Mouse (Mus musculus): Measurements from ENCODE around the gene Ttll12. TPM values are rescaled to one million over a fixed set of nuclear protein-coding genes. Genes with fewer than 3 reads are reported as not detected.

Gene Ttll12
- total and polyA plus RNA-seq, 3 experiments = 21.9 to 40.0 (median 31.1) TPM

DNA sequence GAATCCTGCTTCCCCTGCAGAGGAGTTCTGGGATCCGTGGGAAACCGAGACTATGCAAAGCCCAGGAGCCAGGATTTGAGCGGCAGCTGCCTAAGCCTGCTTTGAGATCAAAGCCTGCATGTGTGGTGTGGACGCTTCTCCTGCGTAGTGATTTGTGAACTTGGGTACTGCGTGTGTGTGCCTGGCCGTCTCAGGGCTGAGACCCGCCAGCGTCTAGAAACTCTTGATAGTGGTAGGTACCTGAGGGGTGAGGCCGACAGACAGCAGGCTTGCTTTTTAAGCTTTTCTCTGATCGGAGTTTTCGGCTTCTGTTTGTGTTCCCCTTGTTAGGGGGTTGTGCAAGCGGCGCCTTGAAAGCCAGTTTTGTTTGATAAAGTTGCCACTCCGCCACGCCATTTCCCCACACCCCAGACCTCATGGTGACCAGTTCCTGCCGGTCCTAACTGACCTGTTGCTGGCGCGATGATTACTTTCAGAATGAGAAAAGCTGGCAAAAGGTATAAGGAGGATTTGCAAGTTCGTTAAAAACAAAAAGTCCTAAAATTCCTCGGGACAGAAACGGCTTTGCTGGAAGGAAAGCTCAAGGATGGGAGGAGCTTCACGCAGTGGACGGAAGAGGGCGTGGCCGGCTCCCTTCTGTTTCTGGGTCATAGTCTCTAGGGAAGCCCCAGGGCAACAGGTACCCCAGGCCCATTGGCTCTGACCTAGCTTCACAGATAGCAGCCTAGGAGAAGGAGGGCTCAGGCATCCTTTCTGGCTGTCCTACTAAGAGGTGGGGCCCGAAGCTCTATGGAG, 30.9 kb downstream of the Ttll12 start:
- peak; percentile 52 for DNase-seq (ENCODE audit: extremely low read depth)
- Histone ChIP-seq H3K79me2 (replicated peaks; ENCODE audit: control insufficient read depth, extremely low read depth, insufficient read depth, poor library complexity, severe bottlenecking) (no peaks in the 10 kb centered on the region), H3K9me3 (replicated peaks; ENCODE audit: low read length) (no peaks in the 10 kb centered on the region), H3K4me2 (ENCODE audit: insufficient read depth, low read depth, poor library complexity, severe bottlenecking) (peak overlapping the region; percentile 93), H3K27me3 (replicated peaks) (no peaks in the 10 kb centered on the region), H3K9ac (ENCODE audit: insufficient read depth, low read depth) (peak overlapping the region; percentile 75), H3K36me3 (replicated peaks in 1 of 2; ENCODE audit: control insufficient read depth in 1 of 2, insufficient read depth in 1 of 2, low read length in 1 of 2) (no peaks in the 10 kb centered on the region), H3K4me1 (ENCODE audit: control insufficient read depth in 1 of 2, insufficient read depth in 2 of 2) (peaks cover 5 to 35% of the 10 kb centered on the region in 2 experiments), H3K4me3 (replicated peaks in 1 of 3; ENCODE audit: low read depth in 2 of 3, low read length in 2 of 3, poor library complexity in 1 of 3) (peak overlapping the region; percentile 62 to 79 (median 78)), H3K27ac (ENCODE audit: insufficient read depth, low read depth) (peak overlapping the region; percentile 56; the same call in 1 of the 2 replicates)
- dilution Hi-C loops (cut with MboI; ENCODE audit: extremely low pct_ligation_motif_present, extremely low pct_unique_long_range_greater_than_20kb, low sequenced_read_pairs) = no loop called here
- TF ChIP-seq UBTF (IDR thresholded peaks at IDR 0.05; ENCODE audit: low read depth, low read length) = no peak
- no peak for TF ChIP-seq NRF1 (IDR thresholded peaks at IDR 0.05; ENCODE audit: low read depth, low read length)
- no peak for TF ChIP-seq POLR2AphosphoS2 (IDR thresholded peaks at IDR 0.05; ENCODE audit: low read depth, low read length)
- no peak for TF ChIP-seq EP300 (IDR thresholded peaks at IDR 0.05; ENCODE audit: low read length)
- TF ChIP-seq MAZ (IDR thresholded peaks at IDR 0.05; ENCODE audit: low read depth, low read length) = no peak
- TF ChIP-seq ZMIZ1 (IDR thresholded peaks at IDR 0.05; ENCODE audit: low read depth, low read length) = 0 out of 2 replicates have a peak, but pooled peaks have one; percentile 32
- TF ChIP-seq ZC3H11A (IDR thresholded peaks at IDR 0.05; ENCODE audit: low read depth, low read length) = no peak
- 0 out of 2 replicates have a peak, but pooled peaks have one; percentile 19 for TF ChIP-seq MEF2A (IDR thresholded peaks at IDR 0.05; ENCODE audit: borderline replicate concordance, low read depth, low read length)
- peak; percentile 36; the same call in 1 of the 2 replicates for TF ChIP-seq HCFC1 (IDR thresholded peaks at IDR 0.05; ENCODE audit: low read depth, low read length)
- TF ChIP-seq TCF12 (IDR thresholded peaks at IDR 0.05; ENCODE audit: low read depth, low read length) = peak; percentile 31; the same call in 1 of the 2 replicates
- peak; percentile 56; the same call in 1 of the 2 replicates for TF ChIP-seq MAX (IDR thresholded peaks at IDR 0.05; ENCODE audit: low read length)
- no peak for TF ChIP-seq ETS1 (conservative IDR thresholded peaks at IDR 0.05; ENCODE audit: low read depth, low read length)
- TF ChIP-seq MXI1 (IDR thresholded peaks at IDR 0.05; ENCODE audit: low read depth, low read length) = peak; percentile 79
- peak; percentile 31; the same call in 1 of the 2 replicates for TF ChIP-seq CHD1 (IDR thresholded peaks at IDR 0.05; ENCODE audit: low read depth, low read length)
- no peak for TF ChIP-seq E2F4 (IDR thresholded peaks at IDR 0.05; ENCODE audit: insufficient replicate concordance, low read depth, low read length)
- peak; percentile 45 for TF ChIP-seq ELF1 (IDR thresholded peaks at IDR 0.05; ENCODE audit: low read depth, low read length)
- 0 out of 2 replicates have a peak, but pooled peaks have one; percentile 40 for TF ChIP-seq SIN3A (IDR thresholded peaks at IDR 0.05; ENCODE audit: low read length)
- 0 out of 2 replicates have a peak, but pooled peaks have one; percentile 26 for TF ChIP-seq POLR2A (IDR thresholded peaks at IDR 0.05; ENCODE audit: low read depth, low read length)
- in situ Hi-C loops (cut with MboI; ENCODE audit: low pct_ligation_motif_present, low pct_unique_long_range_greater_than_20kb, low sequenced_read_pairs) = no loop called here

DNA sequence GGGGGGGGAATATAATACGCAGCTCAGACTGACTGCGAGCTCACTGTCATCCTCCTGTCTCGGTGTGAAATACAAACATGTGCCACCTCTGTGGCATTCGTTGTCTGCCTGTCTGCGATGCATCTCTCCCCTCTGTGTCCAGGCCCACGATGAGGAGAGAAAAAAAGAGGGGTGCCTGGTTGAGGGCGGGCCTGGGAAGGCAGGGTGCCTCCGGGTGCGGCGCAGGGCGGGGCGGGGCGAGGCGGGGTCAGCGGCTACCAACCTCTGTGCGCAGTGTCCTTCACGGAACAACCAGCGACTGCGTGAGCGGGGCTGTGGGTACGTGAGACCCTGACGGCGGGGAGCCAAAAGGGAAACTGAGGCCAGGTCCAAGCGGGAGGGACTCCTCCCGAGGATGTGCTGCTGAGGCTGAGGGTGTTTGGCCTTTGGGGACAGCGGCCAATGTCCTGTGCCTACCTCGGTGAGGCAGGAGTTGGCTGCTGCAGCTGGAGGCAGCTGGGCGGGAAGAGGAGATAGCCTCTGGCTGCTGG, 31.6 kb downstream of the Ttll12 start, which contains the start of the genes Tspo and Mcat:
Tspo (plus strand) TSS at position 266 of the 530 bp plus-strand sequence.
Mcat (minus strand) TSS at position 461 of the 530 bp plus-strand sequence.
- in situ Hi-C loops (cut with MboI; ENCODE audit: low pct_ligation_motif_present, low pct_unique_long_range_greater_than_20kb, low sequenced_read_pairs) = no loop called here
- no peak for DNase-seq (ENCODE audit: extremely low read depth)
- Histone ChIP-seq H3K27ac (ENCODE audit: insufficient read depth, low read depth) (peak within 1 kb of the TSS; percentile 56), H3K9ac (ENCODE audit: insufficient read depth, low read depth) (peak within 1 kb of the TSS; percentile 75), H3K4me2 (ENCODE audit: insufficient read depth, low read depth, poor library complexity, severe bottlenecking) (peak within 1 kb of the TSS; percentile 93), H3K9me3 (replicated peaks; ENCODE audit: low read length) (no peaks in the 10 kb centered on the region), H3K4me3 (replicated peaks in 1 of 3; ENCODE audit: low read depth in 2 of 3, low read length in 2 of 3, poor library complexity in 1 of 3) (peak within 1 kb of the TSS; percentile 62 to 79 (median 78)), H3K36me3 (replicated peaks in 1 of 2; ENCODE audit: control insufficient read depth in 1 of 2, insufficient read depth in 1 of 2, low read length in 1 of 2) (no peaks in the 10 kb centered on the region), H3K79me2 (replicated peaks; ENCODE audit: control insufficient read depth, extremely low read depth, insufficient read depth, poor library complexity, severe bottlenecking) (no peaks in the 10 kb centered on the region), H3K4me1 (ENCODE audit: control insufficient read depth in 1 of 2, insufficient read depth in 2 of 2) (peaks cover 5 to 35% of the 10 kb centered on the region in 2 experiments), H3K27me3 (replicated peaks) (no peaks in the 10 kb centered on the region)
- dilution Hi-C loops (cut with MboI; ENCODE audit: extremely low pct_ligation_motif_present, extremely low pct_unique_long_range_greater_than_20kb, low sequenced_read_pairs) = no loop called here
- TF ChIP-seq NRF1 (IDR thresholded peaks at IDR 0.05; ENCODE audit: low read depth, low read length) (0 out of 2 replicates have a peak, but pooled peaks have one; percentile 45), MAZ (IDR thresholded peaks at IDR 0.05; ENCODE audit: low read depth, low read length) (0 out of 2 replicates have a peak, but pooled peaks have one; percentile 51), TBP (conservative IDR thresholded peaks at IDR 0.05; ENCODE audit: low read depth, low read length) (no peak), RAD21 (IDR thresholded peaks at IDR 0.05; ENCODE audit: low read depth, low read length) (no peak), POLR2A (IDR thresholded peaks at IDR 0.05; ENCODE audit: low read depth, low read length) (peak; percentile 37; the same call in 1 of the 2 replicates), E2F4 (IDR thresholded peaks at IDR 0.05; ENCODE audit: insufficient replicate concordance, low read depth, low read length) (no peak), NELFE (IDR thresholded peaks at IDR 0.05; ENCODE audit: low read depth, low read length) (peak; percentile 18; the same call in 1 of the 2 replicates), USF1 (IDR thresholded peaks at IDR 0.05; ENCODE audit: low read depth, low read length) (no peak), ETS1 (conservative IDR thresholded peaks at IDR 0.05; ENCODE audit: low read depth, low read length) (no peak), SIN3A (IDR thresholded peaks at IDR 0.05; ENCODE audit: low read length) (peak; percentile 14; the same call in 1 of the 2 replicates), CTCF (conservative IDR thresholded peaks at IDR 0.05 in 1 of 2, IDR thresholded peaks at IDR 0.05 in 1 of 2; ENCODE audit: low read depth in 2 of 2, low read length in 2 of 2) (no peak), IRF4 (IDR thresholded peaks at IDR 0.05; ENCODE audit: low read depth, low read length) (0 out of 2 replicates have a peak, but pooled peaks have one; percentile 30), MAX (IDR thresholded peaks at IDR 0.05; ENCODE audit: low read length) (no peak; the same call in 1 of the 2 replicates), ZMIZ1 (IDR thresholded peaks at IDR 0.05; ENCODE audit: low read depth, low read length) (0 out of 2 replicates have a peak, but pooled peaks have one; percentile 52), MYC (IDR thresholded peaks at IDR 0.05; ENCODE audit: low read depth, low read length) (0 out of 2 replicates have a peak, but pooled peaks have one; percentile 24), ZNF384 (IDR thresholded peaks at IDR 0.05; ENCODE audit: low read depth, low read length) (peak; percentile 32; the same call in 1 of the 2 replicates), RCOR1 (conservative IDR thresholded peaks at IDR 0.05; ENCODE audit: low read depth, low read length) (no peak), PAX5 (IDR thresholded peaks at IDR 0.05; ENCODE audit: low read length) (no peak)
